Comparison of ENCODE assay signal across 23 mouse cellular contexts in the genomic region with DNA sequence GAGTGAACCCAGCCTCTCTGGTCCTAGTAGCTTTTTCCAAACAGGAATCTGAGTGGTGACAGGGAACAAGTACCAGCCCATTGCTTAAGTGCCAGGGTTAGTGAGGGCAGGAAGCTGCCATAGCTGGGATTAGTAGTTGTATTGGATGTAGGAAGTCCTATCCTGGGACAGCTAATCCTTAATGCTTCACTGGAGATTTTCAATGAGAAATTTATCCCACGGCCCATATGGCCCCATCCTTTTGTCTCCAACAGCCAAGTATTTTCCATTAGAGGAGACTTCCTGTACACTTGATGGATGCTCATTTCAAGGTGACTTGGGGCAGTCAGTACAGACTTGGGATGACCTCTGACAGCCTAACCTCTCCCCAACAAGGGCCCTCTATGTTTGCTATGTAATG. TPM values are rescaled to one million over a fixed set of nuclear protein-coding genes. Genes with fewer than 3 reads are reported as not detected.
"Had no signal": no experiment of that assay in that cellular context is flagged by ENCODE, and none has a peak within 500 bp of the region (broad histone marks: within the 10 kb centered on the region; RNA-seq: fewer than 3 reads in every experiment).

No protein-coding gene starts in this region.

- H3K4me3 ChIP-seq: liver, embryonic 13.5 days; liver, embryonic 15.5 days; lung, embryonic 15.5 days; megakaryocyte, embryonic 14.5 days; midbrain, embryonic 12.5 days; neural tube, embryonic 12.5 days; stomach, embryonic 15.5 days had no signal

- H3K36me3 ChIP-seq: liver, embryonic 13.5 days; liver, embryonic 15.5 days; lung, embryonic 15.5 days; midbrain, embryonic 12.5 days; neural tube, embryonic 12.5 days; stomach, embryonic 15.5 days had no signal

- H3K9ac ChIP-seq: liver, embryonic 13.5 days; liver, embryonic 15.5 days; liver, postnatal 0 days; lung, embryonic 15.5 days; midbrain, embryonic 12.5 days; neural tube, embryonic 12.5 days; stomach, embryonic 15.5 days had no signal

- H3K4me2 ChIP-seq: liver, embryonic 13.5 days; liver, embryonic 15.5 days; lung, embryonic 15.5 days; midbrain, embryonic 12.5 days; neural tube, embryonic 12.5 days; stomach, embryonic 15.5 days had no signal

- ATAC-seq: lung, postnatal 0 days; midbrain, embryonic 16.5 days had no signal

- H3K9me3 ChIP-seq: liver, embryonic 13.5 days; liver, embryonic 15.5 days; lung, embryonic 15.5 days; megakaryocyte, embryonic 14.5 days; midbrain, embryonic 12.5 days; neural tube, embryonic 12.5 days; stomach, embryonic 15.5 days had no signal

- H3K27me3 ChIP-seq: liver, embryonic 13.5 days; liver, embryonic 15.5 days; lung, embryonic 15.5 days; midbrain, embryonic 12.5 days; neural tube, embryonic 12.5 days; stomach, embryonic 15.5 days had no signal

- H3K4me1 ChIP-seq: liver, embryonic 13.5 days; liver, embryonic 15.5 days; lung, embryonic 15.5 days; megakaryocyte, embryonic 14.5 days; neural tube, embryonic 12.5 days; stomach, embryonic 15.5 days had no signal

- DNase-seq: liver, embryonic 13.5 days; lung, adult 2 months; right cerebral cortex, postnatal 14 days; thymus, adult 2 months; thymus, postnatal 14 days; thymus, postnatal 36 days had no signal

- H3K27ac ChIP-seq: liver, embryonic 13.5 days; liver, embryonic 15.5 days; lung, embryonic 15.5 days; macrophage; midbrain, embryonic 12.5 days; neural tube, embryonic 12.5 days; stomach, embryonic 15.5 days; stomach, postnatal 0 days had no signal

RNA-seq across cellular contexts. Expression of gene Bpifa2, which starts 3.6 kb away (rescaled TPM):
- total RNA-seq: megakaryocyte progenitor cell, adult 5-6 weeks; monocyte, adult 5-6 weeks; neutrophil, adult 5-6 weeks had no signal
- polyA plus RNA-seq: liver, embryonic 13.5 days; liver, embryonic 15.5 days; liver, postnatal 0 days; lung, adult 2 months; lung, embryonic 15.5 days; lung, postnatal 0 days; macrophage; midbrain, embryonic 12.5 days; midbrain, embryonic 14.5 days; midbrain, embryonic 16.5 days; neural tube, embryonic 12.5 days; neural tube, embryonic 14.5 days; spleen, adult 2 months; stomach, embryonic 15.5 days; stomach, postnatal 0 days had no signal

RNA-seq across cellular contexts. Expression of gene Bpifa6, which starts 29.7 kb away (rescaled TPM):
- total RNA-seq: megakaryocyte progenitor cell, adult 5-6 weeks; monocyte, adult 5-6 weeks; neutrophil, adult 5-6 weeks had no signal
- polyA plus RNA-seq: liver, embryonic 13.5 days; liver, embryonic 15.5 days; liver, postnatal 0 days; lung, adult 2 months; lung, embryonic 15.5 days; lung, postnatal 0 days; macrophage; midbrain, embryonic 12.5 days; midbrain, embryonic 14.5 days; midbrain, embryonic 16.5 days; neural tube, embryonic 12.5 days; neural tube, embryonic 14.5 days; spleen, adult 2 months; stomach, embryonic 15.5 days; thymus, adult 2 months had no signal
